Mouse (Mus musculus): ENCODE data around the gene Spx.

The Spx gene

DNA sequence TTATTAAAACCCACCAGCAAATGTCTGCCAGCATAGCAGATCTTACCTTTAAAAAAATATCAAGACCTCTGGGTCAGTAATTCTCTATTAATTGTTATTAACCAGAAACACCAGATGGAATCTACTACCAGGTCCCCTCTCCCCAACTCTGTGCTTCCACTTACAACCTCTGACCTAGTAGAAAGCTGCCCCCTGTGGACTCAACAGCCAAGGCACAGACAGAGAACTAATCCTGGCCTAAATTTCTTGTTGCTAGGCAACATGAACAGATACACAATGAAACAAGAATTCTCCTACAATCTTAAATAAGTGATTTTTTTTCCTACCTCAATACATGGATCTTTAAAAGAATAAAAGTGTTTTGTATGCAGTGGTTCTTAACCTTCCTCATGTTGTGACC lies 15.8 kb downstream of the Spx start:
- ATAC-seq (ENCODE audit: low TSS enrichment): no peak

DNA sequence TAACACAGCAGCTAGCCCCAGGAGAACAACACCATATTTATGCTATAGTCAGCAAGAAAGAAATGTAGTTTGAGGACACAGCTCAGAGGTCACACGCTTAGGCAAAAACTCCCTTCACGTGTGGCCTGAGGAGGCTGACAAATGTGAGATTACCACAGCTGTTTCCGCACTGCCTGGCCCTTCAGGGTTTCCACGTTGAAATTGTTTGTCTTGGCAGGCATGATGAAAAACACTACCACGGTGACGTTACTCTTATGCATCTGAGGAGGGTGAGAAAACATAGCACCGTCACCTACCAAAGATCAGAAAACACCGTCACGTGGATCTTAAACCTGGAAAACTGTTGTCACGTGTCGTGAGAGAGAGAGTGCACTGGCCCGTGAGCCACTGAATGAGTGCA lies 38.1 kb downstream of the Spx start:
- no peak for ATAC-seq (ENCODE audit: low TSS enrichment)

DNA sequence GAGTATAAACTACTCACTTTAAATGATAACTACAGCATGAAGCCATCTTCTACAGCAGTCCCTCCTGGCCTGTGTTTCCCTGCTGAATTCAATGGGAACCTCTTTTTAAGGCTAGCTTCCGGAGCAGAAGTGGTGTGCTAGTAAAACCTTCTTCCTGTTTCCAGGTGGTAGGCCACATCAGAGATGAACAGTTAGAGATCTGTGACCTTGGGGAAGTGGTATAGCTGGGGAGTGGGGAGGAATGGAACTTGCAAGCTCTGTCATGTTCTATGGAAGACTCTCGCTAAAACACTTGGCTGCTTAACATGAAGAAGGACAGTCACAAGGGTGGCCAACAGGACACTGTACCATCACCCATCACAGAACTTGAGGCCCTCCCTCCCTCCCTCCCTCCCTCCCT lies 40.1 kb downstream of the Spx start:
- no peak for ATAC-seq (ENCODE audit: low TSS enrichment)

DNA sequence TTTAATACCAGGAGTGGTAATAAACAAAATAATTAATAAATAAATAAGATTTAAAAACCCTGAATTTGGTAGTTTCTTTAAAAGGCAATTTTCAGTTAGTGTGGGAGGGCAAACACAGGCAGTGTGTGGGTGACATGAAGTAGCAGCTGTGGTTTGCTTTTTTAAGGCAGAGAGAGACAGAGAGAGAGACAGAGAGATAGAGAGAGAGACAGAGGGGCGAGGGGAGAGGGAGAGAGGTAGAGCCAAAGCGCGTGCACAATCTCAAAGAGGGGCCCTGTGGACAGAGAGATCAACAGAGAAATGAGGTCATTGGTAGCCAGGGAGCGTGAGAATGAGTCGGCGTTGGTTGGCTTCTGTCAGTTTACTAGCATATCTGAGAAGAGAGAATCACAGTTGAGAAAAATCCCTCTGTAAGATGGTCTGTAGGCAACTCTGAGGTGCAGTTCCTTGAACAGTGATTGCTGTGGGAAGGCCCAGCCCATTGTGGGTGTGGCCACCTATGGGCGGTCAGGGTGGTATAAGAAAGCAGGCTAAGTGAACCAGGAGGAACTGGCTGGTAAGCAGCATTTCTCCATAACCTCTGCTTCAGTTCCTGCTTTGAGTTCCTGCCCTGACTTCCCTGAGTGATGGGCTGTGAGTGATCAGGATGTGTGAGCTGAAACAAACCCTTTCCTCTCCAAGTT lies 42.2 kb downstream of the Spx start:
- peak; percentile 92 for ATAC-seq (ENCODE audit: low TSS enrichment)

DNA sequence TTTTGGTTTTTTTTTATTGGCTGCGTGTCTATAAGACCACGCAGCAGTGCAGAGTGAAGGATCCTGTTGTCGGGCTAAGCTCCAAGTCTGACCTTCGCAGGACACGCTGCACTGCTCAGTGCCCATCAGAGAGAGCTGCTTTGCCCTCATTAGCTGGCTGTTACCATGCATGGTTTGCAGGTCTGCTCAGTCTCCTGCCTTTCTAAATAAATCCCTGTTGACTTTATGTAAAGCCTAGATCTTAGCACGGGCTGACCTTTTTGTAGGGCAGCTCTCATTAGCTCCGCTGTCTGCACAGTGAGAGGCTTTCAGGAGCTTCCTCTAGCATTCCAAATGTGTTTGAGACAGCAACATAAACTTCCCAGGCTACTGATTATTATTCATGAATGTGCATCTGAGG lies 44.8 kb downstream of the Spx start:
- ATAC-seq (ENCODE audit: low TSS enrichment): no peak

DNA sequence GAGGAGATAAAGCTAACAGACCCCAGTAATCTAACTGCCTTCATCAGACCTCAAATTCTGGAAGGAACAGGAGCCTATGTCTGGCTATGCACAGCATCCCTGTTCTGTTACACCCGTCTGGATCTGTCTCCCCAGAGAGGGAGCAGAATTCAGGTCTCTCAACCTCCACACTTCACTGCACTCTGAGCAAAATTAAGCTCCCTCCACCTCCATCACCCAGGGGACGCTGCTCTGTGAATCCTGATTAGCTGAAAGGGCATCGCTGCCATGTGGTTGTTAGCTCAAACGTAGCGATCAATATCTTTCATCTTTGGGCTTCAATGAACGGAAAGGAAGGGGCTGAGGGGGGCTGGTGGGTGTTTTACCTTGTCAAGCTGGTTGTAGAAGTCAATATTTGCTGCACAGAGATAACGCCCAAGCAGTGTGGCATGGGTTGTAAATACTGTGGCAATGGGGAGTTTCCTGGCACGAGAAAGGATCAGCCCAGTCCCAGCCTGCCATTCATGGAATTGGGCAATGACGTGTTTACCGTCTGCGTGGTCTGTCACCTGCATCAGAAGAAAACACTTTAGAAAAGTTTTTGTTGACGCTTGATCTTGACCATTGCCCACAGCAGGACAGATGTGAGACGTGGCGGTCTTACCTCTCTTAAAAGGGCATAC lies 45.9 kb downstream of the Spx start:
- no peak for ATAC-seq (ENCODE audit: low TSS enrichment)

DNA sequence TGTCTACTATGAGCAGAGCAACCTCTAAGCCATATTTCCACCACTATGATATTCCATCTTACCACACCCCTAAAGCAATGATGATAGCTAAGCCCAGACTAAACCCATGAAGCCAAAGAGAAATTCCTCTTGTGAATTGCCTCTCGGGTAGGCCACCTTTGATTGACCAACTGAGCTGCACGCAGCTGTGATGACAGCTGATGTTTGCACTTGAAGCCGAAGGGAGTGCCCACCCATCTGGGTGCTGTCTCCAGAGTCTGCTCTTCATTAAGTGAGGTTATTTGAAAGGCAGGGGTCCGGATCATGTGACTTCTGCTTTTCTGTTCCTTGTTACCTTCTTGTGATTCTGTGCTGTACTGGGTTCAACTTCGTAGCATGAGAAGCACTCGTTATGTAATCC lies 49.0 kb downstream of the Spx start:
- ATAC-seq (ENCODE audit: low TSS enrichment): no peak
